Mouse (Mus musculus) megakaryocyte, embryonic 14.5 days (primary cell): ENCODE data around the gene Cpe.

Experiments
- FLI1 ChIP-seq: IDR thresholded peaks from 2 replicates; pipeline ENCODE4 v1.6.1; 2012; ENCODE audit warnings: low read length, inconsistent platforms, mixed read lengths
- GATA1 ChIP-seq: IDR thresholded peaks from 3 replicates; pipeline ENCODE4 v1.6.1; 2012; ENCODE audit warnings: mixed read lengths, low read length, inconsistent platforms, borderline replicate concordance

DNA sequence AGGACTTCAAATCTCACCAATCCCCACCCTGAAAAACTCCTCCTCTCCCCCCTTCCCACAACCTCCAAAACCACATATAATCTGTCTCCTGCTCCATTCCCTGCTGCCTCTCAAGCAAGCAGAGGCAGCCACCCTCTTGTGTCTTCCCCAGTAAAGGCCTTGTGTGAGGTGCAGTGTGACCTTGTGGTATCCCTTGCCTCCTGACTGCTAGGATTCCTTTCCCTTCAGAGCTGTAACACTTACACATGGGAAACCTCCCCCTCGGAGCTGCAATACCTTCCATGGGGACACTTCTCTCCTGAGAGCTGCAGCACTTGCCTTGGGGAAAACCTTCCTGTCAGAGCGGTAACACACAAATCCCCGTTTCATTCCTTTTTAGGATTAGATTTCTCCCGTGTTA, 96.5 kb downstream of the Cpe start:
- TF ChIP-seq GATA1 (no peak), FLI1 (no peak)
